8 mouse cellular contexts compared by ENCODE assay signal in genomic region chr17:13700131-13701016, GRCm38 (mm10). TPM values are rescaled to one million over a fixed set of nuclear protein-coding genes. Genes with fewer than 3 reads are reported as not detected.
DNase-seq lines count a peak whose midpoint lies in the region; ATAC-seq lines count a peak whose summit lies in the region.

No protein-coding gene starts in this region.

- no peaks in the 10 kb centered on the region for H3K9me3 ChIP-seq in midbrain, embryonic 12.5 days

- no peak overlapping the region for H3K4me2 ChIP-seq in midbrain, embryonic 12.5 days (replicated peaks)

- peak; percentile 81 for ATAC-seq in midbrain, embryonic 12.5 days (ENCODE audit: low FRiP score, low read depth)

- DNase-seq in adrenal gland, postnatal 10 days: peak; percentile 79
- DNase-seq in fibroblast of lung, adult 2 months (ENCODE audit: low read depth): peak; percentile 76
- DNase-seq in heart, postnatal 14 days: peak; percentile 57 to 59
- DNase-seq in kidney, postnatal 4 days: peak; percentile 72 to 84
- DNase-seq in right cerebral cortex, postnatal 4 days: no peak
- DNase-seq in thymus, postnatal 36 days: no peak
- no peak for DNase-seq in thymus, postnatal 14 days

- H3K27me3 ChIP-seq in midbrain, embryonic 12.5 days: no peaks in the 10 kb centered on the region

- peaks cover 16% of the 10 kb centered on the region; the same call in 1 of the 2 replicates for H3K4me1 ChIP-seq in midbrain, embryonic 12.5 days

- no peaks in the 10 kb centered on the region for H3K36me3 ChIP-seq in midbrain, embryonic 12.5 days

- intact Hi-C loops in heart, postnatal 14 days (cut with DNase I): no loop called here

- H3K9ac ChIP-seq in midbrain, embryonic 12.5 days (replicated peaks): no peak overlapping the region

- 19% methylated on average over 4 of the region's 4 CpGs for WGBS in midbrain, embryonic 12.5 days

- no peak overlapping the region for H3K4me3 ChIP-seq in midbrain, embryonic 12.5 days

- H3K27ac ChIP-seq in midbrain, embryonic 12.5 days (replicated peaks): peak overlapping the region; percentile 50; the same call in 1 of the 2 replicates

RNA-seq across cellular contexts. Expression of gene Afdn, which starts 60.0 kb away (rescaled TPM):
- total RNA-seq in adrenal gland, postnatal 10 days (2021): 100 to 1,000 TPM; 103 to 152 TPM
- 100 to 1,000 TPM; 106 to 131 TPM for total RNA-seq in heart, postnatal 14 days (2021)
- 162 and 176 TPM in 2 replicates for polyA plus RNA-seq in midbrain, embryonic 12.5 days (2016; fragmentation: Nextera tagmentation; extraction: Ambion mirVana)

Comparison
In these comparisons a context has a peak if more than half of its experiments do, and no peak if none do; other contexts are left out.
1. DNase-seq: peak in adrenal gland, postnatal 10 days (single experiment), fibroblast of lung, adult 2 months (single experiment), heart, postnatal 14 days (2 of 2) and kidney, postnatal 4 days (2 of 2); none in right cerebral cortex, postnatal 4 days (single experiment), thymus, postnatal 36 days (0 of 2) and thymus, postnatal 14 days (single experiment).